Mouse (Mus musculus) adrenal gland, postnatal 4 days (tissue): ENCODE measurements around the gene Cftr. TPM values are rescaled to one million over a fixed set of nuclear protein-coding genes. Genes with fewer than 3 reads are reported as not detected.

Experiments
- DNase-seq, 2 experiments: peaks; one replicate each; pipeline ENCODE4 v3.0.0; 2021 to 2022; ENCODE audit warnings: low spot score in 2 of 2, mixed read lengths in 2 of 2
- total RNA-seq, 2 experiments: library from RNA; stranded (reverse); gene quantifications; 2 replicates each; pipeline ENCODE4 v1.2.3; 2021

Cftr gene
- total RNA-seq, 2 experiments from 2014 or later = 0.17 to 1.5 TPM

DNA sequence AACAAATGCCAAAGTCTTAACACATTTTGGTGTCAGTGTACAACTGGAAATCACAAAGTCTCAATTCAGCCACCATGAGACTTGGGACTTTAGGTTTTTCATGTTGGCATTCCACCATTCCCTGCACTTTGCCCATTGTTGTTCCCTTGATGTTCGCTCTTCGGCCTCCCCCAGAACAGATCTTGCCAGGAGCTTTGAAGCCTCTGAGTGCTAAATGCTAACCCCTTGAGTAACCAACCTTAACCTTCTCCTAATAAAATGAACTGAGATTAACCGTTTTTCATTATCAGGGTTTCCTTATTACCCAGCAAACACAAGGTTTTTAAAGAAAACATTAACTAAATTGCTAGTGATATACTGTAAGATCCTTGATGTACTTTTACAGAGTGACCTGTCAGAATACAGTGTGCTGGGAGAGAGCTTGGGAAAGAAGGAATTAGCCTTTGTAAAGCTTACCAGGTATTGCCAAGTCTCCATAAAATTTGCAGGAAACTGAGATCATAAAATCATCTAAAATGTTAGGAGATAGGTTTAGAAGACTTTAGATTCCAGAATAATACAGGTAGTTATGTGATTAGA, 144.0 kb downstream of the Cftr start:
- no peak for DNase-seq

DNA sequence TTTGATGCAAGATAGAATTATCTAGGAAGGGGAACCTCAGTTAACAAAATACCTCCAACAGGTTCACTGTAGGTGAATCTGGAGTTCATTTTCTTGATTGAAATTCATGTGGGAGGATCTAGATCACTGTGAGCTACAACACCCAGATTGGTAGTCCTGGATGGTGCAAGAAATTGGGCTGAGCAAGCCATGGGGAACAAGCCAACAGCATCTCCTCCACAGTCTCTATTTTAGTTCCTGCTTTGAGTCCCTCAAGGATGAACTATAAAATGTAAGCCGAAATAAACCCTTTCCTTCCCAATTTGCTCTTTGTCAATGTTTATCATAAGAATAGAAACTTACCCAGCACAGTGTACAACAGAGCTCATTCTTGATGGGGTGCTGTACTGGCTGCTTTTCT, 152.5 kb downstream of the Cftr start:
- DNase-seq = no peak

DNA sequence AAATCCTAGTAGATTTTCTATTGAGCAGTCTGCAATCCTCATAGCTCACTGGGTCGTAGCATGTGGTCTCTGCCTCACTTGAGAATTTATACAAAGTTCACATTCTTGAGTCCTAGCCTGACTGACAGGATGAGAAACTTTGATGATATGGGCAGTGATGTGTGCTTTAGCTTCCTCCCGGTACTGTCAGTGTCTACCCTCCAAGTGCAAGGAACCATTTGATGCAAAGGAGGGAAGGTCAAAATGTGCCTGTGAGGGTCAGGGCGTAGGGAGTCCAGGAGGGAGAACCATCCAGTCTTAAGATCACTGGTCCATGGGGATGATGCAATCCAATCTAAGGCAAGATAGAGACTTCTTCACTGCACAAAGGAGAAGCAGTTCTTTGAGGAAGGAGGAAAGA, 164.9 kb downstream of the Cftr start:
- DNase-seq = no peak

DNA sequence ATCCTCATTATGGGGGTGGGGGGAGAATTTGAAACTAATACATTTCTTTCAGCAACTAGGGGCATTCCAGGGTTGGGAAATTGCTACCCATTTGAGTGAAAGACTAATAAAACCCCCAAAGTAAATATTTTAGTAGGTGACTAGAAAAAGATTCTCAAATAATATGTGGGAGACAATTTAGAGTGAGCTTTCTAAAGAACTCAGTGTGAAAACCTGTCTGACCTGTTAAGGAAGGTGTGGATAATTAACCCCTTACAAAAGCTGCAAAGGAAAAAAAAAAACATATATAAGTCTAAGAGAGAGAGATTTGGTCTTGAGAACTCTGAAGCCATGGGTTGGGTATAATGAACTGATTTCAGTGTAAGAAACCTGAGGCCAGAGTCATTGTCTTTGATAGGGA, 167.8 kb downstream of the Cftr start:
- DNase-seq = no peak

DNA sequence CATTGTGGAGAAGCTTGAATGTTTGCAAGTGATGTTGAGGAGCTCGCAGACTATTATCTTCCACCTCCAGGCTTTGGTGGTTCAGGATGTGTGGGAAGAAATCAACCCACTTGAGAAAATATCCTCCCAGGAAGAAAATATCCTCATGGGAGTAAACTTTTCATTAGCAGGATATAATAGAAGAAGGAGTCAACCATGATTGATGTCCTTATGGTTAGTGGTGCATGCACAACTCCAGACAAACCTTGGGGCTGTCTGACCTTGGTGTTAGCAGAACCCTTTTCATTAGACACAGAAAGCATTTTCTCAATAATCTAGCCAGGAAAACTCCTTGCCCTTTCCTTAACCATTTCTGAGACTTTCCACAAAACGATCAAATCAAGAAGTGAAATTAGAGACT, 173.8 kb downstream of the Cftr start:
- no peak for DNase-seq

DNA sequence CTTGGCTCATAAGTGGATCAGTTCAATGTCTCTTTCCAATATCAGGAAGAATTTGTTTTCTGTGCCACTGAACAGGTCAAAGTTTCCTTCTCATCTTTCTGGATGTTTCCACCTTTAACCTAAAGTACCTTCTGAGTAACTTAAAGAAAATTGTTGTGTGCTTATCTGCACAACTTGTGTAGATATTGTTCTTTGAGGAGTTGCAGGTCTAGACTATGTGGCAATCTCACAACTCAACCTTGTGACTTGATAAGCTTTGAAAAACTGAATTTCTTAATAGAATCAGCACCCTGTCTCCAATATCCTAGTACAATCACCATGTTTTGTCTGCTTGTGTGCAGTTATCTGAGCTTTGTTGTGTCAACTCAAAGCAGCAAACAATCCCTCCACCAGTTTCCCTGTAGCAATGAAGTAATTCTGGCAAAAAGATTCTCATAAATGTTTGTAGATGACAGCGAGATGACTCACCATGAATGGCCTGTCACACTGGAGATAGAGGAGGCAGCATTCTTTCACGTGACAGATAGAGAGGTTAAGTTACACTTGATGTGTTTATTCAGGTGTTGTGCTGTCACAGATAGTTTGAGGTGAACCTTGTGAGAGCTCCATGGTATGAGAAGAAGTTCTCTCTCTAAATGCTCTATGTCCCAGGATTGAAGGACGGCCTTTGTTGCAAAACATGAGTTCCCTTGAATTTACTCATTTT, 178.8 kb downstream of the Cftr start:
- DNase-seq = no peak

DNA sequence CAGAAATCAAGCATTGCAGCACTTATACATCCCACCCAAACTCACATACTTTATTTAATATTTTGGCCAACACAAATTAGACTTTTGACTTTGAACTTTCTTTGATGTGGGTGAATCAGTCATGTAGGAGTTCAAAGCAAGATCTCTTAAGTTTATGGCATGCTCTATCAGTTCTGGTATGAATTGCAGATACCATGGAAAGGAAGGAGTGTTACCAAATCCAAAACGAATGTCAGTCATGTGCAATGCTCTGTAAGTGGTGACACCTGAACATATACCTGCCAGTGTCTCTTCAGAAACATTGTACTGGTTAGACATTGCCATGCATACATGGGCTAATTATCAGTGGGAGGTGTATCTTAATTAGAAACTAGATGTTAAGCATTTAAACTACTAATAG, 189.7 kb downstream of the Cftr start:
- DNase-seq = no peak

DNA sequence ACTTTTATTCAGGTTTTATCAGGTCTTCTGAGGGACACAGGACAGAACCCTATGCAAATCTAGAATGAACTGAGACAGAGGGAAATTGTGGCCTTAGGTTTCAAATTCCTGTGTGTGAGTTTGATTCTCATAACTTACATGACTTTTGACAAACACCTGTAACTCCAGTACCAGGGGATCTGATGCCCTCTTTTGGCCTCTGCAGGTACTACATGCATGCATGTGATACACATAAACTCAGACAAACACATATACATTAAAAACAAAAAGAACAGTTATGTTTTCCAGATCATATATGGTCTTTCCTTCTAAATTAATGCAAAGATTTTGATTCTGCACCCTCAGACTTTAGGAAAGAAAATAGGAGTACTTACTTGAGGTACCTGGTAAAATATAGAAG, 190.5 kb downstream of the Cftr start:
- DNase-seq = no peak

DNA sequence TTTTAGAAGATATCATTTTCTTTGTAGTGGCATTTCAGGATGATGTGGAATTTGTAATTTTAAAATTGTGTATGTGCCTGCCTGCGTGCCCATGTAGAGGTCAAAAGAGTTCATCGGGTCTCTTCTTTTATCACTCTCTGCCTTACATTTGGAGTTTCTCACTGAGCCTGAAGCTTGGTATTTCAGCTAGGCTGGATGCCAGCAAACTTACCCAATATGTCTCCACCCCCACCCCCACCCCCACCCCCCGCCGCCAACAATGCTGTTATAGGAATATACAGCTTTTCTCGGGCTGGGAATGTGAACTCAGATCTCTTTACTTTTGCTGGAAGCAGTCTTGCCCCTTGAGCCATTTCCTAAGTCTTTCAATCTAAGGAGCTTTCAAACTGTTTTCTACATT, 191.7 kb downstream of the Cftr start:
- DNase-seq = no peak

DNA sequence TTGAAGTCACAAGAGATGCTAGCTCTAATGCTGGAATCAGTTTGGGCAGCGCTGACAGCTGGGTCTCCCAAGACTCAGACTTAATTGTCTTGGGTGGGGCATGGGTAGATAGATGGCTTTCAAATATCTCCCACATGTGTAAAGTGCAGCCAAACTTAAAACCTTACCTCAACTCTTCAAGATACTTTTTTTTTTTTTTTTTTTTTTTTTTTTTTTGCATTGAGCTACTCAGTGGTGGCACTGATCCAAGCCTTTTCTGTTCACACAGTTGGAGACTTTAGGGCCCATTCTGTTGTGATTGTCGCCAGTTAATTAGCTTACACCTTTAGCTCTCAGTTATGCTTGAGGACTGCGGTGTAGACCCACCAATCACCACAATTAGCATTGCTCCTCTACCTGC, 198.6 kb downstream of the Cftr start:
- no peak for DNase-seq

DNA sequence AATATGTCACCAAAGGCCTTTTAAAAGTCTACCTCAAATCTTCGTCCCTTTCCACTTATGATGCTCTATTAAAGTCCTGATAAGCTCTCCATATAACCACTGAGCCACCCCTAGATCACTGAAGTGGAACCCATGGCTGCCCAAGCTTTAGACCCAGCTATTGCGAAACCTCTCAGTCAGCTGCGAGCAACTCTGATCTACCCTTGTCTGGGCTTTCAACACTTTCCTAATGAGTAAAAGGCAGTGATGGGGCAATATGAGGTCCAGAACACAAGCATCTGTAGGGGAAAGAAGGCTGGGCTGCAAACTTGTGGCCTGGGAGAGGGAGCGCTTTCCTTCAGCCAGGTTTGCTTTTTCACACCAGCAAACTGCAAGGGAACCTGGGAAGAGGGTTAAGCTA, 199.2 kb downstream of the Cftr start:
- DNase-seq = no peak

Other genes starting within 250 kb of the Cftr start
- gene Wnt2, start 140.1 kb upstream of the Cftr start, total RNA-seq = under 1 TPM; 0.67 to 0.85 TPM
- gene Asz1, start 61.6 kb upstream of the Cftr start, total RNA-seq = not detected